Mouse (Mus musculus) lung, postnatal 0 days (tissue): ENCODE measurements at regions not wholly inside any gene's neighbourhood (a gene's known extent, or its start where the extent isn't known, plus 50 kb on each side); places are given as distances from the start of the nearest gene placed in this dataset.

Experiments
- CTCF ChIP-seq: IDR thresholded peaks from 2 replicates; pipeline ENCODE4 v1.5.1; 2016; ENCODE audit warnings: antibody characterized with exemption, mild to moderate bottlenecking
- EP300 ChIP-seq: IDR thresholded peaks from 2 replicates; pipeline ENCODE4 v1.6.1; 2016; ENCODE audit warnings: antibody characterized with exemption, mild to moderate bottlenecking, control low read depth

DNA sequence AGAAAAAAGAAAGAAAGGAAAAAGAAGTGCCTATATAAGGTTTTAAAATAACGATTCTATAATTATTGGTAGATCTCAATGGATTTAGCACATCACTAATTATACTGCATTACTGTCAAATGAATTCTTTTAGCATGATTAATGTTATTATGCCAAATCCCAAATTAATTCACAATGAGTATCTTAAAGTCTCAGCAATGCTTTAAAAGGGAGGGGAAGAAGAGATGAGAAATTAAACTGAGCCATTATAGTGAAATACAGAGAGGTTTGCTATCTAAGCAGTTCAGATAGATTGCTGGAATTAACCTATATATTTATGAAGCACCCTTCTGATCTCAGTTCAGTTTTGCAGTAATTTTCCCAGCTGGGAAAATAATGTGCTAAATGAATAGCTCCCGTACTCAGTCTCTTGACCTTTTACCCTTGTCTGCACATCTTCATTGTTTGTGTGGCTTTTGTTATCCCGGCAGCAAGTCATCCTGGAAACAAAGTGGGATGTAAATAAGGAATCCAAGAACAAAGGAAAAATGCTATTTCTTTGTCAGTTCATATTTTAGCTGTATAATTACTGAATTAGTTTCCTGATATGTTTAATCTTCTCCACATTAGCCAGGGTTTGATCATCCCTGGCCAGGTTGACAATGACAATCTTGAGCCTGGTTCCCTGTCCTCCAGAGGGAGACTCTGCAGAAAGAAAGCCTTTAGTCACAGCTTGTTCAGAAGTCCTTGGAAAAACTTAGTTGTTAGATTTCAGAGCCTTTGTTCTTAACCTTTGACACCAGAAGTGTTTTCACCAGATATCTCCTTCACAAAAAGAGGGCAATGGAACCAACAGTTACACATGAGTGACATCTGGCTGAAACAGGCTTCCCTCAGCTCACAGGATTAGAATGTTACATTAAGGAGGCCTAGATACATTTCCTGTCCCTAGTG is 270.9 kb upstream of the Rarb start:
- TF ChIP-seq CTCF (peak; percentile 3; the same call in 1 of the 2 replicates), EP300 (no peak)
